Mouse (Mus musculus): Measurements from ENCODE around the gene Chst7. TPM values are rescaled to one million over a fixed set of nuclear protein-coding genes. Genes with fewer than 3 reads are reported as not detected.

Gene Chst7
- polyA plus RNA-seq, 1 experiment from 2014 or later: 8.6 TPM

Other genes with a start within 250 kb of the Chst7 start
- gene Slc9a7, start 232.2 kb downstream of the Chst7 start, polyA plus RNA-seq (2015; fragmentation: Nextera tagmentation; extraction: Ambion mirVana): 13.0 and 14.6 TPM in 2 replicates